Mouse (Mus musculus) urinary bladder, postnatal 25 days (tissue): Measurements from ENCODE around the gene Olfr796.

ENCODE experiments used
- DNase-seq: peaks from one replicate; pipeline ENCODE4 v3.0.0; 2022; ENCODE audit warnings: low spot score

Olfr796 gene

GRCm38 (mm10) chr10:129612470-129612869 is at the start of gene Olfr796:
Gene Olfr796, minus strand, starts transcription at chr10:129612570.
- DNase-seq = no peak

DNA sequence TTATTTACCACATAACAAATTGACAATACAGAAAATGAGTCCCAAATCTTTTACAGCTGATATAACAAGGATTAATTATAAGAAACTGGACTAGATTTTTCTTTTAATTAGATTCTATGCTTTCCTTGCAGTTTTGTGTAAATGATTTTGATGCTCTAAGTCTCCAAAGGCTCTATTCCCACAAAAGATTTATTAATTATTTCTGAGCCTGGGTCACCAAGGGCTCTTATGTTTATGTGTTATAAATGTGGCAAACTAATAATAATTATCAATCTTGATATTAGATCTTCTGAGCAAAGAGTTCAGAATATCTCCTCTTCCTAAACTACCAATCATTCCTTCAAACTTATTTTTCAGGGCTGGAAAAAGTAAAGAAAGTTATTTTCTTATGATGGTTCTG is 45.0 kb upstream of the Olfr796 start, which contains the start of gene Olfr800:
Olfr800 (plus strand) TSS at position 301 of the 400 bp plus-strand sequence.
- DNase-seq = no peak

DNA sequence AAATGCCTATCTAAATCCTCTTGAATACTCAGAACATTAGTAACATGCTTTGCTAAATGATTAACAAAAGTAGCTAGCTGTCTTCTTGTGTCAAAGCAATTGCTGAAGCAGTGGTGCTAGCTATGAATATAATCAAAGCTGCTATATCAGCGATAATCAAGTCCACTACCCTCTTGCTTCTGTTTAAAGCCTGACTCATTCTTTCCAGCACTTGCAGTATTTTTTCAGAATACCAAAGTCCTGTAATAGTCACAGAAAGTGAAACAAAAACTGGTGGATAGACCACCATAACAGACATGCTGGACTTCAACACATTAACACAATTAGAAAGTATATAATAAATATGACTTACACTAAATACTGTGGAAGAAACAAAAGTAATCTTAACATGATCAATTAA is 39.4 kb upstream of the Olfr796 start:
- no peak for DNase-seq

DNA sequence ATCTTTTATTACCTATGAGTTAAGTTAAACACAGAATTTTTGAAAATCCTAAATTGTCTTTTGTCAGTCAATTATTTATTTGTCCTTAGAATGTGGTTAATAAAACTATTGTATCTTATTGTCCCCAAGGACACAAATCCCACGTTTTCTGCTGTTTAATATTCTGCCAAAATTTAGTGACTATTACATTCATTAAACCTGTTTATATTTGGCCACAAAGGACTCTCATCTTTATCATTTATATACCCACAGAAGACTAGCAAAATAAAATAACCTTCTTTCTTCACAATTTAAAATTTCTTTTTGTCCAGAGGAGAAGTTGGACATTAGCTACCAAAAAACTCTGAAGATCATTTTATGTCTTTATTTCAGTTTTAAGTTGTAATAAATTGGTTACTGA is 24.8 kb upstream of the Olfr796 start, which contains the start of gene Olfr799:
Olfr799 (plus strand) TSS at position 301 of the 400 bp plus-strand sequence.
- no peak for DNase-seq

DNA sequence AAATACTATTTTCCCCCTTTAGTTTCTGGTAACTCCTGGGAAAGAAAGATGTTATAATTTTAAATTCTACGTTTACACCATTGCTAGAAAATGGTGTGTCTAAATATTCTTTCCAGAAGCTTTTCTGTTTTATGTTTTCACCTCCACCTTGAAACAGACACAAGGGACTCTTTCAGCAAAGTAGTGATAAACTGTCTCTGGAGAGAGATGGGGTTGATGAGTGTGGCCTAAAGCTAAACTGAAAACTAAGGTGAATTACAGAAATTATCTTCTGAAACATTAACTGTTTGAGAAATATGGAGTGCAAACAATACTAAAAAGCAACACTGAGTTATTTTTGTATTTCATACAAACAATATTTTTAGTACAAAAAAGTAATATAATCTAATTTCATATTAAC is 15.5 kb upstream of the Olfr796 start, which contains the start of gene Olfr798:
Olfr798 (minus strand) TSS at position 101 of the 400 bp plus-strand sequence.
- DNase-seq = no peak

- DNase-seq = no peak
Measured at GRCm38 (mm10) chr10:129623251-129623650, 10.9 kb upstream of the Olfr796 start.

GRCm38 (mm10) chr10:129621724-129622123 is 9.4 kb upstream of the Olfr796 start:
- DNase-seq = no peak

DNA sequence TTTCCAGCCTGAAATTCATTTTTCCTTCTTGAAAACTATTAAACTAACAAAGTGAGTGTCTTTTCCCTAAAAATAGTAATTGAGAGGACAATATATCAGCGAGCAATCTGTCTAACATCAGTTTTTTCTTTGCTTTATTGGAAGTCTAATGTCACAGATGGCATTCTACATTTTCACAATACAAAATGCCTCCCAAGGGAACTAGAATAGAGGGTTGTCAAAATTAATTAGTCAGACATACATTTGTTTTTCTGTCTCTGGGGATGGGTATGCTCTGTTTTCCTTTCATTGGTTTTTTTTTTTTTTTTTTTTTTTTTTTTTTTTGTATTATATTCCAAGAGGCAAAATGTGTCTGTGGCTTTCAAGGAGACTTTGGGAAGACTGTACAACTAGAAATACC is 35.3 kb downstream of the Olfr796 start:
- DNase-seq = no peak

GRCm38 (mm10) chr10:129567355-129567754 is 45.0 kb downstream of the Olfr796 start, which contains the start of gene Olfr794:
Gene Olfr794, plus strand, starts transcription at chr10:129567655.
- no peak for DNase-seq
